Mouse (Mus musculus) limb, embryonic 10.5 days (tissue): ENCODE measurements at regions not wholly inside any gene's neighbourhood (a gene's known extent, or its start where the extent isn't known, plus 50 kb on each side); places are given as distances from the start of the nearest gene placed in this dataset.
A peak's percentile ranks its signal among the peaks of the same experiment; 100 is the strongest.

Source experiments
- DNase-seq: peaks from one replicate; pipeline ENCODE4 v3.0.0-alpha.2; 2017; ENCODE audit warnings: low spot score
- H3K27ac ChIP-seq: fragments of 300-500 bp; sonication (generic); 2 replicates; pipeline ENCODE4 v1.5.1; 2016; ENCODE audit warnings: mild to moderate bottlenecking
- H3K27me3 ChIP-seq: fragments of 300-500 bp; sonication (generic); 2 replicates; pipeline ENCODE4 v1.6.1; 2016; ENCODE audit warnings: low read depth, mild to moderate bottlenecking; ENCODE audit not compliant: poor library complexity, severe bottlenecking
- H3K36me3 ChIP-seq: fragments of 300-500 bp; sonication (generic); 2 replicates; pipeline ENCODE4 v1.6.1; 2016; ENCODE audit warnings: mild to moderate bottlenecking, moderate library complexity
- H3K4me1 ChIP-seq: fragments of 300-500 bp; sonication (generic); 2 replicates; pipeline ENCODE4 v1.6.1; 2016
- H3K4me3 ChIP-seq: fragments of 300-500 bp; sonication (generic); 2 replicates; pipeline ENCODE4 v1.5.1; 2016; ENCODE audit warnings: mild to moderate bottlenecking, moderate library complexity
- H3K9me3 ChIP-seq: fragments of 300-500 bp; sonication (generic); replicated peaks from 2 replicates; pipeline ENCODE4 v1.6.1; 2016; ENCODE audit warnings: mild to moderate bottlenecking
- WGBS: fragments of 180-500 bp; shearing (Covaris S2); methylation state at CpG from one replicate; pipeline ENCODE4 v1.1.7; 2016; 5-methylcytosine and 5-hydroxymethylcytosine counted together

GRCm38 (mm10) chr7:133487887-133488630 is 113.9 kb downstream of the Tex36 start:
- peak; percentile 37 for DNase-seq
- 61% methylated on average over 7 of the region's 7 CpGs for WGBS
- Histone ChIP-seq H3K27me3 (no peaks in the 10 kb centered on the region), H3K4me3 (no peak overlapping the region), H3K27ac (no peak overlapping the region), H3K36me3 (no peaks in the 10 kb centered on the region), H3K9me3 (no peaks in the 10 kb centered on the region), H3K4me1 (peaks cover 39% of the 10 kb centered on the region)

GRCm38 (mm10) chr7:133484430-133484841 is 117.5 kb downstream of the Tex36 start:
- H3K36me3 ChIP-seq, result no peaks in the 10 kb centered on the region
- peaks cover 15% of the 10 kb centered on the region; the same call in 1 of the 2 replicates for H3K4me1 ChIP-seq
- no peak for DNase-seq
- H3K27ac ChIP-seq, result no peak overlapping the region
- H3K27me3 ChIP-seq, result no peaks in the 10 kb centered on the region
- 82% methylated on average over 8 of the region's 8 CpGs for WGBS
- no peak overlapping the region for H3K4me3 ChIP-seq
- no peaks in the 10 kb centered on the region for H3K9me3 ChIP-seq

GRCm38 (mm10) chr7:133481529-133481928 is 120.4 kb downstream of the Tex36 start:
- no peaks in the 10 kb centered on the region for H3K27me3 ChIP-seq
- no peaks in the 10 kb centered on the region for H3K36me3 ChIP-seq
- no peak for DNase-seq
- no peak overlapping the region for H3K27ac ChIP-seq
- H3K4me1 ChIP-seq, result peaks cover 6% of the 10 kb centered on the region; the same call in 1 of the 2 replicates
- 38% methylated on average over 6 of the region's 6 CpGs for WGBS
- no peak overlapping the region for H3K4me3 ChIP-seq
- H3K9me3 ChIP-seq, result no peaks in the 10 kb centered on the region

GRCm38 (mm10) chr7:133479679-133480078 is 122.3 kb downstream of the Tex36 start:
- H3K27me3 ChIP-seq, result no peaks in the 10 kb centered on the region
- no peaks in the 10 kb centered on the region for H3K9me3 ChIP-seq
- 53% methylated on average over 7 of the region's 7 CpGs for WGBS
- no peak overlapping the region for H3K4me3 ChIP-seq
- H3K4me1 ChIP-seq, result peaks cover 6% of the 10 kb centered on the region; the same call in 1 of the 2 replicates
- no peak for DNase-seq
- H3K36me3 ChIP-seq, result no peaks in the 10 kb centered on the region
- H3K27ac ChIP-seq, result no peak overlapping the region

GRCm38 (mm10) chr7:133477933-133478332 is 124.0 kb downstream of the Tex36 start:
- no peaks in the 10 kb centered on the region for H3K27me3 ChIP-seq
- WGBS, result 80% methylated on average over 5 of the region's 5 CpGs
- no peak overlapping the region for H3K4me3 ChIP-seq
- no peak overlapping the region for H3K27ac ChIP-seq
- H3K4me1 ChIP-seq, result peaks cover 6% of the 10 kb centered on the region; the same call in 1 of the 2 replicates
- H3K9me3 ChIP-seq, result no peaks in the 10 kb centered on the region
- DNase-seq, result peak; percentile 39
- no peaks in the 10 kb centered on the region for H3K36me3 ChIP-seq

GRCm38 (mm10) chr7:133477221-133477620 is 124.7 kb downstream of the Tex36 start:
- DNase-seq, result no peak
- WGBS, result 88% methylated on average over 6 of the region's 6 CpGs
- no peaks in the 10 kb centered on the region for H3K36me3 ChIP-seq
- no peak overlapping the region for H3K27ac ChIP-seq
- H3K9me3 ChIP-seq, result no peaks in the 10 kb centered on the region
- peaks cover 6% of the 10 kb centered on the region; the same call in 1 of the 2 replicates for H3K4me1 ChIP-seq
- H3K4me3 ChIP-seq, result no peak overlapping the region
- no peaks in the 10 kb centered on the region for H3K27me3 ChIP-seq

GRCm38 (mm10) chr7:133471706-133472105 is 130.3 kb downstream of the Tex36 start:
- no peak overlapping the region for H3K27ac ChIP-seq
- H3K4me3 ChIP-seq, result no peak overlapping the region
- DNase-seq, result no peak
- no peaks in the 10 kb centered on the region for H3K9me3 ChIP-seq
- WGBS, result 94% methylated on average over 5 of the region's 5 CpGs
- no peaks in the 10 kb centered on the region for H3K36me3 ChIP-seq
- peaks cover 5% of the 10 kb centered on the region; the same call in 1 of the 2 replicates for H3K4me1 ChIP-seq
- H3K27me3 ChIP-seq, result no peaks in the 10 kb centered on the region

- Histone ChIP-seq H3K4me1 (peaks cover 5% of the 10 kb centered on the region; the same call in 1 of the 2 replicates), H3K36me3 (no peaks in the 10 kb centered on the region), H3K27ac (no peak overlapping the region), H3K27me3 (no peaks in the 10 kb centered on the region), H3K9me3 (no peaks in the 10 kb centered on the region), H3K4me3 (no peak overlapping the region)
- no peak for DNase-seq
- 83% methylated on average over 3 of the region's 3 CpGs for WGBS
These were observed 131.4 kb downstream of the Tex36 start for GRCm38 (mm10) chr7:133470620-133470958.

- Histone ChIP-seq H3K27ac (no peak overlapping the region), H3K27me3 (no peaks in the 10 kb centered on the region), H3K9me3 (no peaks in the 10 kb centered on the region), H3K4me3 (no peak overlapping the region), H3K4me1 (peaks cover 5% of the 10 kb centered on the region; the same call in 1 of the 2 replicates), H3K36me3 (no peaks in the 10 kb centered on the region)
- DNase-seq, result no peak
- WGBS, result 79% methylated on average over 6 of the region's 6 CpGs
These were observed 131.9 kb downstream of the Tex36 start for GRCm38 (mm10) chr7:133469952-133470619.

- Histone ChIP-seq H3K27ac (no peak overlapping the region), H3K36me3 (no peaks in the 10 kb centered on the region), H3K4me1 (peaks cover 5% of the 10 kb centered on the region; the same call in 1 of the 2 replicates), H3K27me3 (no peaks in the 10 kb centered on the region), H3K4me3 (no peak overlapping the region), H3K9me3 (no peaks in the 10 kb centered on the region)
- 55% methylated on average over 3 of the region's 3 CpGs for WGBS
- no peak for DNase-seq
These were observed 132.9 kb downstream of the Tex36 start for GRCm38 (mm10) chr7:133469106-133469505.

GRCm38 (mm10) chr7:133468346-133468745 is 133.6 kb downstream of the Tex36 start:
- no peak for DNase-seq
- H3K27ac ChIP-seq, result no peak overlapping the region
- no peaks in the 10 kb centered on the region for H3K9me3 ChIP-seq
- no peaks in the 10 kb centered on the region for H3K27me3 ChIP-seq
- no peaks in the 10 kb centered on the region for H3K36me3 ChIP-seq
- no peak overlapping the region for H3K4me3 ChIP-seq
- H3K4me1 ChIP-seq, result peaks cover 5% of the 10 kb centered on the region; the same call in 1 of the 2 replicates
- WGBS, result 29% methylated on average over 3 of the region's 3 CpGs

- Histone ChIP-seq H3K36me3 (no peaks in the 10 kb centered on the region), H3K4me1 (peaks cover 5% of the 10 kb centered on the region; the same call in 1 of the 2 replicates), H3K4me3 (no peak overlapping the region), H3K27ac (no peak overlapping the region), H3K27me3 (no peaks in the 10 kb centered on the region), H3K9me3 (no peaks in the 10 kb centered on the region)
- DNase-seq, result no peak
- 93% methylated on average over 3 of the region's 3 CpGs for WGBS
These were observed 134.4 kb downstream of the Tex36 start for GRCm38 (mm10) chr7:133467579-133467978.

- peaks cover 19% of the 10 kb centered on the region for H3K4me1 ChIP-seq
- no peak overlapping the region for H3K4me3 ChIP-seq
- no peaks in the 10 kb centered on the region for H3K36me3 ChIP-seq
- peak overlapping the region; percentile 12; the same call in 1 of the 2 replicates for H3K27ac ChIP-seq
- H3K9me3 ChIP-seq, result no peaks in the 10 kb centered on the region
- WGBS, result 74% methylated on average over 7 of the region's 7 CpGs
- no peak for DNase-seq
- H3K27me3 ChIP-seq, result no peaks in the 10 kb centered on the region
These were observed 142.7 kb downstream of the Tex36 start for GRCm38 (mm10) chr7:133459306-133459705.
